Mouse (Mus musculus) megakaryocyte, embryonic 14.5 days (primary cell): ENCODE results near the gene Plekhd1.

Experiments
- FLI1 ChIP-seq: IDR thresholded peaks from 2 replicates; pipeline ENCODE4 v1.6.1; 2012; ENCODE audit warnings: low read length, inconsistent platforms, mixed read lengths
- GATA1 ChIP-seq: IDR thresholded peaks from 3 replicates; pipeline ENCODE4 v1.6.1; 2012; ENCODE audit warnings: mixed read lengths, low read length, inconsistent platforms, borderline replicate concordance

GRCm38 (mm10) chr12:80701332-80701731, 8.9 kb downstream of the Plekhd1 start:
- TF ChIP-seq GATA1 (no peak), FLI1 (no peak)
